Comparison of ENCODE assay signal across 9 mouse cellular contexts in the genomic region with DNA sequence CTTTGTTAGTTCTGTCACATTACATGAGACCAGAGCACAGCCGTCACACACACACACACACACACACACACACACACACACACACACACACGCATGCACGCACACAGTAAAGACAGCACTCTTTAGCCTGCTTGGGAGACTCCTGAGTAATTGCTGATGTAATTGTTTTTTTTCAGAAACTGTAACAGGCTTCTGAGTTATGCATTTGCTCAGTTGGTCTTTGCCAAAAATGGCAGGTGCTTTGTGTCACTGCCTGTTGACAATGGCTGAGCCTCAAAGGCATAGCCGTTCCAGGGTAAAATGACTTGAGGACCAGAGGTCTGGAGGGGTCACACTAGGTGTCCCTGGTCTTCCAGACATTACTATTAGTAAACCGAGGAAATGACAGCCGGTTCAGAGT. TPM values are rescaled to one million over a fixed set of nuclear protein-coding genes. Genes with fewer than 3 reads are reported as not detected.
DNase-seq lines count a peak whose midpoint lies in the region; ATAC-seq and TF ChIP-seq lines count a peak whose summit lies in the region.
"Had no signal": no experiment of that assay in that cellular context is flagged by ENCODE, and none has a peak within 500 bp of the region (broad histone marks: within the 10 kb centered on the region; RNA-seq: fewer than 3 reads in every experiment).

No protein-coding gene starts in this region.

- no peaks in the 10 kb centered on the region for H3K9me3 ChIP-seq in forebrain, embryonic 10.5 days
- no peaks in the 10 kb centered on the region for H3K9me3 ChIP-seq in forebrain, embryonic 16.5 days (ENCODE audit: control insufficient read depth, low read length)
- no peaks in the 10 kb centered on the region for H3K9me3 ChIP-seq in midbrain, embryonic 10.5 days (replicated peaks)
- no peaks in the 10 kb centered on the region for H3K9me3 ChIP-seq in midbrain, embryonic 15.5 days
- no peaks in the 10 kb centered on the region for H3K9me3 ChIP-seq in intestine, embryonic 15.5 days
- H3K9me3 ChIP-seq in stomach, postnatal 0 days (ENCODE audit: control insufficient read depth, low read length) = no peaks in the 10 kb centered on the region

- DNase-seq in forebrain, embryonic 10.5 days (ENCODE audit: extremely low spot score, low spot score) = no peak
- DNase-seq in midbrain, embryonic 10.5 days (ENCODE audit: low spot score) = no peak
- DNase-seq in stomach, postnatal 0 days (ENCODE audit: low spot score) = no peak
- DNase-seq in thymus, adult 2 months = no peak
- no peak for DNase-seq in ovary, postnatal 10 days (ENCODE audit: low spot score)
- DNase-seq: spleen, adult 18-20 months had no signal

- TF ChIP-seq CTCF in stomach, postnatal 0 days (IDR thresholded peaks at IDR 0.05; ENCODE audit: low read depth) = no peak
- TF ChIP-seq CTCF in thymus, adult 2 months (IDR thresholded peaks at IDR 0.05; ENCODE audit: borderline replicate concordance, control insufficient read depth, extremely low read depth, insufficient read depth, low read length, poor library complexity) = no peak

- 84% methylated on average over 6 of the region's 6 CpGs for WGBS in forebrain, embryonic 10.5 days
- 49% methylated on average over 6 of the region's 6 CpGs for WGBS in forebrain, embryonic 16.5 days
- WGBS in midbrain, embryonic 10.5 days = 80% methylated on average over 6 of the region's 6 CpGs
- WGBS in midbrain, embryonic 15.5 days = 74% methylated on average over 6 of the region's 6 CpGs
- WGBS in intestine, embryonic 15.5 days = 38% methylated on average over 6 of the region's 6 CpGs
- 48% methylated on average over 6 of the region's 6 CpGs for WGBS in stomach, postnatal 0 days
- 86% methylated on average over 6 of the region's 6 CpGs for WGBS in thymus, adult 2 months

- no peak for TF ChIP-seq POLR2A in thymus, adult 2 months (IDR thresholded peaks at IDR 0.05; ENCODE audit: control insufficient read depth, extremely low read depth, insufficient read depth, low read length, poor library complexity)

- H3K4me2 ChIP-seq in forebrain, embryonic 16.5 days (ENCODE audit: low read length) = no peak overlapping the region
- H3K4me2 ChIP-seq in midbrain, embryonic 15.5 days = no peak overlapping the region
- no peak overlapping the region for H3K4me2 ChIP-seq in intestine, embryonic 15.5 days (replicated peaks)
- H3K4me2 ChIP-seq in stomach, postnatal 0 days (replicated peaks; ENCODE audit: low read depth) = no peak overlapping the region

- H3K27ac ChIP-seq in forebrain, embryonic 10.5 days = 0 out of 2 replicates have a peak overlapping the region, but pooled peaks have one; percentile 30
- H3K27ac ChIP-seq in forebrain, embryonic 16.5 days (ENCODE audit: low read length) = no peak overlapping the region
- 0 out of 2 replicates have a peak overlapping the region, but pooled peaks have one; percentile 13 for H3K27ac ChIP-seq in midbrain, embryonic 10.5 days (replicated peaks)
- no peak overlapping the region for H3K27ac ChIP-seq in midbrain, embryonic 15.5 days
- peak overlapping the region; percentile 25 for H3K27ac ChIP-seq in intestine, embryonic 15.5 days
- H3K27ac ChIP-seq in stomach, postnatal 0 days (replicated peaks) = no peak overlapping the region
- H3K27ac ChIP-seq in thymus, adult 2 months (ENCODE audit: control insufficient read depth, insufficient read depth, low read length) = no peak overlapping the region

- H3K4me1 ChIP-seq in forebrain, embryonic 10.5 days = peaks cover 19% of the 10 kb centered on the region; the same call in 1 of the 2 replicates
- peaks cover 8% of the 10 kb centered on the region for H3K4me1 ChIP-seq in forebrain, embryonic 16.5 days (replicated peaks; ENCODE audit: control insufficient read depth, insufficient read depth, low read length)
- peaks cover 15% of the 10 kb centered on the region; the same call in 1 of the 2 replicates for H3K4me1 ChIP-seq in midbrain, embryonic 10.5 days
- no peaks in the 10 kb centered on the region for H3K4me1 ChIP-seq in midbrain, embryonic 15.5 days
- H3K4me1 ChIP-seq in intestine, embryonic 15.5 days (replicated peaks) = peaks cover 19% of the 10 kb centered on the region; the same call in 1 of the 2 replicates
- H3K4me1 ChIP-seq in stomach, postnatal 0 days (replicated peaks; ENCODE audit: control insufficient read depth, insufficient read depth) = no peaks in the 10 kb centered on the region; the same call in none of the 2 replicates
- no peaks in the 10 kb centered on the region for H3K4me1 ChIP-seq in thymus, adult 2 months (replicated peaks; ENCODE audit: control insufficient read depth, insufficient read depth, low read length)

- H3K36me3 ChIP-seq in forebrain, embryonic 10.5 days (replicated peaks) = no peaks in the 10 kb centered on the region
- H3K36me3 ChIP-seq in forebrain, embryonic 16.5 days (ENCODE audit: control insufficient read depth, insufficient read depth) = no peaks in the 10 kb centered on the region
- H3K36me3 ChIP-seq in midbrain, embryonic 10.5 days = no peaks in the 10 kb centered on the region
- no peaks in the 10 kb centered on the region for H3K36me3 ChIP-seq in midbrain, embryonic 15.5 days (replicated peaks)
- H3K36me3 ChIP-seq in intestine, embryonic 15.5 days = no peaks in the 10 kb centered on the region
- H3K36me3 ChIP-seq in stomach, postnatal 0 days (ENCODE audit: control insufficient read depth, insufficient read depth, low read length) = no peaks in the 10 kb centered on the region
- H3K36me3 ChIP-seq in thymus, adult 2 months (ENCODE audit: control insufficient read depth, insufficient read depth, low read length) = no peaks in the 10 kb centered on the region

- no peak for ATAC-seq in forebrain, embryonic 16.5 days
- ATAC-seq in midbrain, embryonic 15.5 days (replicated peaks) = no peak
- peak; percentile 34; the same call in 1 of the 2 replicates for ATAC-seq in intestine, embryonic 15.5 days
- peak; percentile 52 for ATAC-seq in stomach, postnatal 0 days (ENCODE audit: low FRiP score, low TSS enrichment)

- no peaks in the 10 kb centered on the region for H3K27me3 ChIP-seq in forebrain, embryonic 10.5 days (ENCODE audit: poor library complexity, severe bottlenecking)
- H3K27me3 ChIP-seq in forebrain, embryonic 16.5 days (replicated peaks; ENCODE audit: control insufficient read depth, insufficient read depth, low read length) = no peaks in the 10 kb centered on the region
- no peaks in the 10 kb centered on the region for H3K27me3 ChIP-seq in midbrain, embryonic 10.5 days (ENCODE audit: low read depth, poor library complexity, severe bottlenecking)
- no peaks in the 10 kb centered on the region for H3K27me3 ChIP-seq in midbrain, embryonic 15.5 days (replicated peaks)
- H3K27me3 ChIP-seq in intestine, embryonic 15.5 days (replicated peaks) = no peaks in the 10 kb centered on the region
- H3K27me3 ChIP-seq in stomach, postnatal 0 days (ENCODE audit: control insufficient read depth, insufficient read depth, low read length) = no peaks in the 10 kb centered on the region
- no peaks in the 10 kb centered on the region for H3K27me3 ChIP-seq in thymus, adult 2 months (ENCODE audit: control insufficient read depth, insufficient read depth, low read length)

- TF ChIP-seq EP300 in stomach, postnatal 0 days (optimal IDR thresholded peaks at IDR 0.05) = no peak

- H3K4me3 ChIP-seq in forebrain, embryonic 10.5 days = no peak overlapping the region
- H3K4me3 ChIP-seq in forebrain, embryonic 16.5 days (replicated peaks; ENCODE audit: low read length) = no peak overlapping the region
- no peak overlapping the region for H3K4me3 ChIP-seq in midbrain, embryonic 10.5 days
- H3K4me3 ChIP-seq in midbrain, embryonic 15.5 days = no peak overlapping the region
- no peak overlapping the region for H3K4me3 ChIP-seq in intestine, embryonic 15.5 days (replicated peaks)
- H3K4me3 ChIP-seq in stomach, postnatal 0 days (ENCODE audit: low read depth, low read length) = no peak overlapping the region
- H3K4me3 ChIP-seq in thymus, adult 2 months (ENCODE audit: control insufficient read depth, insufficient read depth, low read length) = no peak overlapping the region

- no peak overlapping the region for H3K9ac ChIP-seq in forebrain, embryonic 16.5 days (replicated peaks; ENCODE audit: low read depth, low read length)
- H3K9ac ChIP-seq in midbrain, embryonic 15.5 days = no peak overlapping the region
- no peak overlapping the region for H3K9ac ChIP-seq in intestine, embryonic 15.5 days
- no peak overlapping the region for H3K9ac ChIP-seq in stomach, postnatal 0 days (ENCODE audit: low read length)

RNA-seq across cellular contexts. Expression of a gene that starts 40.8 kb away (rescaled TPM):
- polyA plus RNA-seq in forebrain, embryonic 10.5 days (2016; fragmentation: Nextera tagmentation; extraction: Ambion mirVana) = 4.1 and 5.2 TPM in 2 replicates
- polyA plus RNA-seq in forebrain, embryonic 16.5 days (2015; fragmentation: Nextera tagmentation; extraction: Ambion mirVana) = 3.8 and 6.4 TPM in 2 replicates
- polyA plus RNA-seq in midbrain, embryonic 10.5 days (2016; fragmentation: Nextera tagmentation; extraction: Ambion mirVana) = 5.8 and 7.1 TPM in 2 replicates
- 4.3 and 4.8 TPM in 2 replicates for polyA plus RNA-seq in midbrain, embryonic 15.5 days (2015; fragmentation: Nextera tagmentation; extraction: Ambion mirVana)
- 4.4 and 4.9 TPM in 2 replicates for polyA plus RNA-seq in intestine, embryonic 15.5 days (2015; fragmentation: Nextera tagmentation; extraction: Ambion mirVana)
- 4.3 and 4.6 TPM in 2 replicates for polyA plus RNA-seq in stomach, postnatal 0 days (2015; fragmentation: Nextera tagmentation; extraction: Ambion mirVana)
- polyA plus RNA-seq in thymus, adult 2 months (2012; rRNA removed) = 12.0 and 14.1 TPM in 2 replicates

RNA-seq across cellular contexts. Expression of a gene that starts 53.5 kb away (rescaled TPM):
- 31.0 and 32.3 TPM in 2 replicates for polyA plus RNA-seq in forebrain, embryonic 10.5 days (2016; fragmentation: Nextera tagmentation; extraction: Ambion mirVana)
- polyA plus RNA-seq in forebrain, embryonic 16.5 days (2015; fragmentation: Nextera tagmentation; extraction: Ambion mirVana) = 75.4 and 75.7 TPM in 2 replicates
- polyA plus RNA-seq in midbrain, embryonic 10.5 days (2016; fragmentation: Nextera tagmentation; extraction: Ambion mirVana) = 29.8 and 36.7 TPM in 2 replicates
- 63.9 and 69.6 TPM in 2 replicates for polyA plus RNA-seq in midbrain, embryonic 15.5 days (2015; fragmentation: Nextera tagmentation; extraction: Ambion mirVana)
- polyA plus RNA-seq in intestine, embryonic 15.5 days (2015; fragmentation: Nextera tagmentation; extraction: Ambion mirVana) = 33.7 and 33.9 TPM in 2 replicates
- 14.8 and 14.9 TPM in 2 replicates for polyA plus RNA-seq in stomach, postnatal 0 days (2015; fragmentation: Nextera tagmentation; extraction: Ambion mirVana)
- 6.3 and 8.8 TPM in 2 replicates for polyA plus RNA-seq in thymus, adult 2 months (2012; rRNA removed)

Comparison
In these comparisons a context has a peak if more than half of its experiments do, and no peak if none do; other contexts are left out.
1. H3K27ac ChIP-seq: peak in forebrain, embryonic 10.5 days (single experiment), midbrain, embryonic 10.5 days (single experiment) and intestine, embryonic 15.5 days (single experiment); none in forebrain, embryonic 16.5 days (single experiment), midbrain, embryonic 15.5 days (single experiment), stomach, postnatal 0 days (single experiment) and thymus, adult 2 months (single experiment).
2. ATAC-seq: peak in intestine, embryonic 15.5 days (single experiment) and stomach, postnatal 0 days (single experiment); none in forebrain, embryonic 16.5 days (single experiment) and midbrain, embryonic 15.5 days (single experiment).